Mouse (Mus musculus) small intestine, adult 2 months (tissue): Measurements from ENCODE around the gene Chtf18. TPM values are rescaled to one million over a fixed set of nuclear protein-coding genes. Genes with fewer than 3 reads are reported as not detected.
"Not testable (repeated sequence)": the region's sequence is repeated elsewhere in the genome, so short reads cannot be mapped to it uniquely, and the experiment has no call there.

Source experiments
- H3K27ac ChIP-seq: fragments of 200-500 bp; 2 replicates; pipeline ENCODE4 v1.5.1; 2012; ENCODE audit warnings: low read depth, low read length, control low read depth, inconsistent platforms; ENCODE audit not compliant: insufficient read depth
- H3K27me3 ChIP-seq: fragments of 200-500 bp; 2 replicates; pipeline ENCODE4 v1.6.1; 2012; ENCODE audit warnings: mild to moderate bottlenecking, moderate library complexity, low read length, inconsistent platforms; ENCODE audit not compliant: control insufficient read depth, insufficient read depth
- H3K36me3 ChIP-seq: fragments of 200-500 bp; 2 replicates; pipeline ENCODE4 v1.6.1; 2012; ENCODE audit warnings: mild to moderate bottlenecking, low read length, control low read depth, inconsistent platforms; ENCODE audit not compliant: control insufficient read depth, insufficient read depth
- H3K4me1 ChIP-seq: fragments of 200-500 bp; 2 replicates; pipeline ENCODE4 v1.6.1; 2012; ENCODE audit warnings: low read length, inconsistent platforms, mixed read lengths; ENCODE audit not compliant: control insufficient read depth, insufficient read depth, insufficient read length
- H3K4me3 ChIP-seq: fragments of 200-500 bp; 2 replicates; pipeline ENCODE4 v1.5.1; 2012; ENCODE audit warnings: low read depth, mild to moderate bottlenecking, control low read depth, inconsistent platforms, low read length, moderate library complexity
- CTCF ChIP-seq: fragments of 200-500 bp; IDR thresholded peaks from 2 replicates; pipeline ENCODE4 v1.5.1; 2012; ENCODE audit warnings: low read depth, mild to moderate bottlenecking, control low read depth, inconsistent platforms, low read length, moderate library complexity, mixed read lengths; ENCODE audit not compliant: insufficient replicate concordance, insufficient read length; ENCODE audit errors: extremely low read depth
- POLR2A ChIP-seq: fragments of 200-500 bp; IDR thresholded peaks from 2 replicates; pipeline ENCODE4 v1.6.1; 2012; ENCODE audit warnings: low read depth, mild to moderate bottlenecking, control low read depth, inconsistent platforms, low read length, moderate library complexity
- WGBS: fragments of 180-500 bp; shearing (Covaris S2); methylation state at CpG from one replicate; pipeline ENCODE4 v1.1.7; 2018; 5-methylcytosine and 5-hydroxymethylcytosine counted together
- polyA plus RNA-seq: library from polyadenylated mRNA; depleted of rRNA; stranded (reverse); fragments of >200 nt; gene quantifications from 2 replicates; pipeline ENCODE4 v1.2.3, GENCODE M21; 2012

Gene Chtf18
- polyA plus RNA-seq, 1 experiment = 15.2 TPM

DNA sequence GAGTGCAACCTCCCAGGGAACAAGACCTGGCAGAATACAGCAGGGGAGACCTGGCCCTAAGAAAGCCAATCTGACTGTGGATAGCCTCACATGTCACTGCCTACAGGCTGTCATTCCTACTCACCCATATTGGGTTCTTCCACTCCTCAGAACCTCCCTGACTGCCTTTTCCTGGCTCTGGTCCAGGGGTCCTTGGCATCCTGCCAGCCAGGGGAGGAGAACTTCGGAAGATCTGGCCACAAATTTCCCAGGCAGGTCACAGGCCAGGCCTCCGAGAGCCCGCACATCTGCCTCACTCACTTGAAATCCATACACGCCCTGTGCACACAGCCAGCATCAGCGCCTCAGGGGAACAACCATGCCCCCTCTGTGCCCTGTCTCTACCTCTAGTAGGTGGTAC, 24.2 kb upstream of the Chtf18 start:
- H3K27me3 ChIP-seq = no peaks in the 10 kb centered on the region
- WGBS = 6% methylated on average over 5 of the region's 5 CpGs
- H3K36me3 ChIP-seq = no peaks in the 10 kb centered on the region
- TF ChIP-seq CTCF (no peak), POLR2A (no peak)
- no peak overlapping the region for H3K27ac ChIP-seq
- H3K4me1 ChIP-seq = no peaks in the 10 kb centered on the region
- no peak overlapping the region for H3K4me3 ChIP-seq

DNA sequence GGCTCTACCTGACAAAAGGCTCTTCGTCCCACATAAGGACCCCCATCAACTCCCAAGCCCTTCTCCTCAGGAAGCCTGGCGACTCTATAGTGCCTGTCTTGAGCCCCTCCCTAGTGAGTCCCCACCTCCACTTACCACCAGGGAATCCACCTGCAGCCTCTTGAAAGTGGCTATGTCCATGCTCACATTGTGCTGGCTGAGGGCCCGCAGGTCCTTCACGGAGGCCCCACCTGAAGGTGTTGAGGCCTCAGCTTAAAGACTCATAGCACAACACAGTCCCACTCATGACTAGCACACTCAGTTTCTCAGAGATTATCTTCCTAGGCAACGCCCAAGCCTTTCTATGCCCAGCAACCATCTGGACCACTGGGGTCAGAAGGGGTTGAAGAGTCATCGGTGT, 22.1 kb upstream of the Chtf18 start:
- H3K27me3 ChIP-seq = no peaks in the 10 kb centered on the region
- no peak overlapping the region for H3K27ac ChIP-seq
- no peaks in the 10 kb centered on the region for H3K36me3 ChIP-seq
- WGBS = 83% methylated on average over 6 of the region's 6 CpGs
- TF ChIP-seq POLR2A (no peak), CTCF (no peak)
- no peaks in the 10 kb centered on the region for H3K4me1 ChIP-seq
- no peak overlapping the region for H3K4me3 ChIP-seq

DNA sequence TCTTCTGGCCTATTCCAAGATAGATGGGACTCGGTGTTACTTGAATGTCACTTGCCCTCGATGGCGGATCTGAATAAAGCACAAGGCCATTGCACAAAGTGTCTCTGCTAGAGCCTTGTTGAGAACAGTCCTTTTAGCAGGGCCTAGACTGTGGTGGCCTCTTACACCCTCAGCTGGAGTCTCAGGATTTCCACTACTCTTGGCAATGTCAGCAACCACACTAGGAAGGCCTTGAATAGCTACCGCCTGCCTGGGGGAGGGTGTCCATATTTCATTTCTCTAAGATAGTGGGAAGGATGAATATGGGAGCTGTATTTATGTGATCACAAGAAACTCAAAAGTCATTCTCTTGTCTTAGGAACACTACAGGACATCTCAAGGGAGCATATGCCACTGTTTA, 21.0 kb upstream of the Chtf18 start:
- WGBS = 87% methylated on average over 4 of the region's 4 CpGs

DNA sequence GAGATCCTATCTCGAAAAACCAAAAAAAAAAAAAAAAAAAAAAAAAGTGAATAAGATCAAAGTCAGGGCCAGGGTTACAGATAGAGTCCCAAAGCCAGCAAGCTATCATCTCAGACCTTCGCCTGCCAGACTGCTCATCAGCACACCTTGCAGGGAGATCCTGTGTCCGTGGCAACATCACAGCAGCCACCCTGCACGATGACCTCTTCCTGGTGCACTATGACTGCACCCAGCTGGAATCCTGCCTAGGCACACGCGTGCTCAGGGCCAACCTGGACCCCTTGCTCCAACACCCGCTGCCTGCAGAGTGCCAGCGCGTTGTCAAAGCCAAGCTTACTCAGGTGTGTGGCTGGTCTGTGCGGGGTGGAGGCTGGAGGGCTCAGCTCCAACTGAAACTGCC, 17.1 kb upstream of the Chtf18 start:
- no peaks in the 10 kb centered on the region for H3K27me3 ChIP-seq
- 58% methylated on average over 10 of the region's 10 CpGs for WGBS
- H3K4me3 ChIP-seq = no peak overlapping the region
- TF ChIP-seq CTCF (no peak), POLR2A (no peak)
- H3K36me3 ChIP-seq = no peaks in the 10 kb centered on the region
- H3K4me1 ChIP-seq = no peaks in the 10 kb centered on the region
- H3K27ac ChIP-seq = no peak overlapping the region

More for the DNA sequence above, 21.0 kb upstream of the Chtf18 start:
- Histone ChIP-seq H3K4me3 (no peak overlapping the region), H3K27ac (no peak overlapping the region), H3K36me3 (no peaks in the 10 kb centered on the region), H3K4me1 (no peaks in the 10 kb centered on the region), H3K27me3 (no peaks in the 10 kb centered on the region)
- no peak for TF ChIP-seq CTCF

DNA sequence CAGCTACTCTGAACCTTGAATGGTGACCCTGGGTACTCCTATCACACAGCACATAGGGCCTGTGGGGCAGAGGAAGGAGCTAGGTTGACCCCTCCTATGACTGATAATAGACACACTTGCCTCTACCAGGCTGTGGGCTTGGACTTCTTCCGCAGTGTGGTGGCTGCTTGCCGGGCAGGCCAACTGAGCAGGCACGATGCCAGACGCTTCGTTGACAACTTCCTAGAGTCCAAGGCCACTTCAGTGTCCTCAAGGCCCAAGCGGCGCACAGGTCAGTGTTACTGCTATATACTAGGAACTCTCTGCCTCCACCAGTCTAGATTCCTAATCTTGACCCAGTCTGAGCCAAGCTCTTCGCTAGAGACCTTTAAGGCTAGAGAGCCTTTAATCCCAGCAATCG, 16.6 kb upstream of the Chtf18 start:
- Histone ChIP-seq H3K36me3 (no peaks in the 10 kb centered on the region), H3K27me3 (no peaks in the 10 kb centered on the region), H3K27ac (no peak overlapping the region), H3K4me1 (no peaks in the 10 kb centered on the region), H3K4me3 (no peak overlapping the region)
- no peak for TF ChIP-seq POLR2A
- TF ChIP-seq CTCF = no peak
- WGBS = 79% methylated on average over 9 of the region's 9 CpGs

DNA sequence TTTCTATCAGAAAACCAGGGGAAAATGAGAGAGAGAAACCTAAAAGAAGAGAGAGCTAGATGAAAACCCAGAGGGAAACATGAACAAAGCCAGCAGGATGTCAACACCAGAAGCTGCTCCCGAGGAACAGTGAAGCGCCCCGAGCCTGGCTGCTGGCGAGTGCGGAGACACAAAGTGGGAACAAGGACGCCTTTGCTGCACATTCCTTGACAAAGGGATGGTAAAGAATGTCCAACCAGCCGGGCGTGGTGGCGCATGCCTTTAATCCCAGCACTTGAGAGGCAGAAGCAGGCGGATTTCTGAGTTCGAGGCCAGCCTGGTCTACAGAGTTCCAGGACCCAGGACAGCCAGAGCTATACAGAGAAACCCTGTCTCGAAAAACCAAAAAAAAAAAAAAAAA, 14.3 kb upstream of the Chtf18 start:
- 71% methylated on average over 12 of the region's 12 CpGs for WGBS
- not testable (repeated sequence) for H3K27ac ChIP-seq

DNA sequence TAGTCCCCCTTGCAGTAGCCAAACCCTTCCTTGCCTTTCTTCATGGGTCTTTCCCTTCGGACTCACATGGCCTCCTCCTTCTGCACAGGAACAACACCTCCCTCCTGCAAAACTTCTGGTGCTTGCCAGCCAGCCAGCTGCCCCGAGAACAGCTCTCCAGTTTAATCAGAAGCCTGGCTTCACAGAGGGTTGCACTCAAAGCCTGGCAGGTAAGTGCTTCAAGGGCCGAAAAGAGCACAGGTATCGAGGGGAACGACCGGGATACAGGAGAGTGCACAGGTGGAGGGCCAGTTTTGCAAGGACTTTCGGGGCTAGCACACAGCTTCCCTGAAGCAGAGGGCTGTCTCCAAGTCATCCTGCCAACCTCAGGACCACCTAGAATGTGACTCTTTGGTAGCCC, 11.6 kb upstream of the Chtf18 start:
- WGBS = 84% methylated on average over 7 of the region's 7 CpGs
- Histone ChIP-seq H3K27me3 (no peaks in the 10 kb centered on the region), H3K4me3 (no peak overlapping the region), H3K4me1 (no peaks in the 10 kb centered on the region), H3K27ac (no peak overlapping the region), H3K36me3 (no peaks in the 10 kb centered on the region)
- TF ChIP-seq POLR2A = no peak
- TF ChIP-seq CTCF = no peak

More for the DNA sequence above, 14.3 kb upstream of the Chtf18 start:
- H3K36me3 ChIP-seq, H3K27me3 ChIP-seq, H3K4me1 ChIP-seq, H3K4me3 ChIP-seq: not testable (repeated sequence)

DNA sequence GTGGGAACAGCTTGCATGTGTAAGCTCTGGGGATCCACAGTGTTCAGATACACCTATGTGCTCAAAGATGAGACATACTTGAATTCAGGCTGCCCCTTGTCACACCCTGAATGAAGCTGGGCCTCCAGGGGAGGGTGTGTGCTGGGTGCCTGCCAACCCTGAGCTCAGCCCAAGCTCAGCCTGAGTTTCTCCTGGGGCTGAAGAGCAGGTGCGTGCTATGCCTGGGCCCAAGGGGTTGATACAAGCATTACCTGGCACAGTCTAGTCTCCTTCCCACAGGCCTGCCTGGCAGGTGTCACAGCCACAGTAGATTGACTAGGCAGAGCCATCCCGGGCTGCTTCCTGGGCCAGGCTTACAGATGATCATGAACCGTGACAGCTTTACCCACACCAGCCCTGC, 8.5 kb upstream of the Chtf18 start, which contains the start of gene Mslnl:
Mslnl (plus strand) TSS at position 298 of the 400 bp plus-strand sequence.
- no peaks in the 10 kb centered on the region for H3K4me1 ChIP-seq
- no peaks in the 10 kb centered on the region for H3K27me3 ChIP-seq
- WGBS = 33% methylated on average over 3 of the region's 3 CpGs
- no peak within 1 kb of the TSS for H3K4me3 ChIP-seq
- no peaks in the 10 kb centered on the region for H3K36me3 ChIP-seq
- TF ChIP-seq POLR2A (no peak), CTCF (no peak)
- no peak within 1 kb of the TSS for H3K27ac ChIP-seq
